Mouse (Mus musculus): ENCODE data around the gene Jrkl. TPM values are rescaled to one million over a fixed set of nuclear protein-coding genes. Genes with fewer than 3 reads are reported as not detected.

Gene Jrkl
- total RNA-seq, 2 experiments from 2014 or later: 9.8 to 13.6 TPM

Other genes starting within 250 kb of the Jrkl start
- 10 to 100 TPM; 23.6 to 27.0 TPM for gene Ccdc82, start 1.1 kb upstream of the Jrkl start, total RNA-seq (2021)
- 10 to 100 TPM; 11.5 TPM for gene Maml2, start 52.1 kb upstream of the Jrkl start, total RNA-seq (2021)
- gene Gm17571, start 200.9 kb upstream of the Jrkl start, total RNA-seq (2021): not detected